Mouse (Mus musculus): ENCODE measurements around the gene Camk1g. TPM values are rescaled to one million over a fixed set of nuclear protein-coding genes. Genes with fewer than 3 reads are reported as not detected.
A peak's percentile ranks its signal among the peaks of the same experiment; 100 is the strongest.

The Camk1g gene
- polyA plus RNA-seq, 1 experiment: 8.2 TPM

- H3K27me3 ChIP-seq (replicated peaks; ENCODE audit: control insufficient read depth, insufficient read depth, low read length): no peaks in the 10 kb centered on the region
- 37% methylated on average over 4 of the region's 4 CpGs for WGBS
- no peaks in the 10 kb centered on the region for H3K4me1 ChIP-seq (ENCODE audit: control insufficient read depth, insufficient read depth, low read length)
- DNase-seq: peak; percentile 34
- H3K36me3 ChIP-seq (ENCODE audit: control insufficient read depth, insufficient read depth, low read length): no peaks in the 10 kb centered on the region
- H3K27ac ChIP-seq (ENCODE audit: insufficient read depth, low read depth, low read length): no peak overlapping the region
- no peak for TF ChIP-seq POLR2A (IDR thresholded peaks at IDR 0.05; ENCODE audit: low read depth, low read length)
- peak; percentile 91 for TF ChIP-seq CTCF (conservative IDR thresholded peaks at IDR 0.05; ENCODE audit: insufficient read depth, insufficient read length, low read depth, low read length)
- no peak overlapping the region for H3K4me3 ChIP-seq (ENCODE audit: insufficient read depth, low read depth, low read length)
These were observed 6.5 kb upstream of the Camk1g start for GRCm38 (mm10) chr1:193376478-193377134.

GRCm38 (mm10) chr1:193373906-193374413 is 3.9 kb upstream of the Camk1g start:
- no peak for DNase-seq
- TF ChIP-seq CTCF (conservative IDR thresholded peaks at IDR 0.05; ENCODE audit: insufficient read depth, insufficient read length, low read depth, low read length) (no peak), POLR2A (IDR thresholded peaks at IDR 0.05; ENCODE audit: low read depth, low read length) (no peak)
- H3K27ac ChIP-seq (ENCODE audit: insufficient read depth, low read depth, low read length): no peak overlapping the region
- H3K4me3 ChIP-seq (ENCODE audit: insufficient read depth, low read depth, low read length): no peak overlapping the region
- H3K27me3 ChIP-seq (replicated peaks; ENCODE audit: control insufficient read depth, insufficient read depth, low read length): no peaks in the 10 kb centered on the region
- 78% methylated on average over 6 of the region's 6 CpGs for WGBS
- no peaks in the 10 kb centered on the region for H3K4me1 ChIP-seq (ENCODE audit: control insufficient read depth, insufficient read depth, low read length)
- no peaks in the 10 kb centered on the region for H3K36me3 ChIP-seq (ENCODE audit: control insufficient read depth, insufficient read depth, low read length)

GRCm38 (mm10) chr1:193369091-193369490 is 1.0 kb downstream of the Camk1g start:
- no peaks in the 10 kb centered on the region for H3K4me1 ChIP-seq (ENCODE audit: control insufficient read depth, insufficient read depth, low read length)
- DNase-seq: peak; percentile 74
- H3K27me3 ChIP-seq (replicated peaks; ENCODE audit: control insufficient read depth, insufficient read depth, low read length): no peaks in the 10 kb centered on the region
- WGBS: 44% methylated on average over 8 of the region's 8 CpGs
- TF ChIP-seq CTCF (conservative IDR thresholded peaks at IDR 0.05; ENCODE audit: insufficient read depth, insufficient read length, low read depth, low read length): no peak
- TF ChIP-seq POLR2A (IDR thresholded peaks at IDR 0.05; ENCODE audit: low read depth, low read length): no peak
- H3K36me3 ChIP-seq (ENCODE audit: control insufficient read depth, insufficient read depth, low read length): no peaks in the 10 kb centered on the region
- H3K4me3 ChIP-seq (ENCODE audit: insufficient read depth, low read depth, low read length): no peak overlapping the region
- no peak overlapping the region for H3K27ac ChIP-seq (ENCODE audit: insufficient read depth, low read depth, low read length)

- no peak for DNase-seq
- no peak for TF ChIP-seq CTCF (conservative IDR thresholded peaks at IDR 0.05; ENCODE audit: insufficient read depth, insufficient read length, low read depth, low read length)
- TF ChIP-seq POLR2A (IDR thresholded peaks at IDR 0.05; ENCODE audit: low read depth, low read length): no peak
- Histone ChIP-seq H3K27ac (ENCODE audit: insufficient read depth, low read depth, low read length) (no peak overlapping the region), H3K27me3 (replicated peaks; ENCODE audit: control insufficient read depth, insufficient read depth, low read length) (no peaks in the 10 kb centered on the region), H3K36me3 (ENCODE audit: control insufficient read depth, insufficient read depth, low read length) (no peaks in the 10 kb centered on the region), H3K4me3 (ENCODE audit: insufficient read depth, low read depth, low read length) (no peak overlapping the region), H3K4me1 (ENCODE audit: control insufficient read depth, insufficient read depth, low read length) (no peaks in the 10 kb centered on the region)
- WGBS: 36% methylated on average over 10 of the region's 10 CpGs
These were observed 2.0 kb downstream of the Camk1g start for GRCm38 (mm10) chr1:193368055-193368454.

- DNase-seq: peak; percentile 63
- no peaks in the 10 kb centered on the region for H3K4me1 ChIP-seq (ENCODE audit: control insufficient read depth, insufficient read depth, low read length)
- no peak overlapping the region for H3K27ac ChIP-seq (ENCODE audit: insufficient read depth, low read depth, low read length)
- 68% methylated on average over 5 of the region's 5 CpGs for WGBS
- H3K27me3 ChIP-seq (replicated peaks; ENCODE audit: control insufficient read depth, insufficient read depth, low read length): no peaks in the 10 kb centered on the region
- peak; percentile 86 for TF ChIP-seq CTCF (conservative IDR thresholded peaks at IDR 0.05; ENCODE audit: insufficient read depth, insufficient read length, low read depth, low read length)
- no peak for TF ChIP-seq POLR2A (IDR thresholded peaks at IDR 0.05; ENCODE audit: low read depth, low read length)
- no peak overlapping the region for H3K4me3 ChIP-seq (ENCODE audit: insufficient read depth, low read depth, low read length)
- no peaks in the 10 kb centered on the region for H3K36me3 ChIP-seq (ENCODE audit: control insufficient read depth, insufficient read depth, low read length)
These were observed 6.3 kb downstream of the Camk1g start for GRCm38 (mm10) chr1:193363801-193364231.

- no peak for DNase-seq
- 89% methylated on average over 7 of the region's 7 CpGs for WGBS
- no peak for TF ChIP-seq POLR2A (IDR thresholded peaks at IDR 0.05; ENCODE audit: low read depth, low read length)
- no peak for TF ChIP-seq CTCF (conservative IDR thresholded peaks at IDR 0.05; ENCODE audit: insufficient read depth, insufficient read length, low read depth, low read length)
- Histone ChIP-seq H3K4me3 (ENCODE audit: insufficient read depth, low read depth, low read length) (no peak overlapping the region), H3K36me3 (ENCODE audit: control insufficient read depth, insufficient read depth, low read length) (no peaks in the 10 kb centered on the region), H3K4me1 (ENCODE audit: control insufficient read depth, insufficient read depth, low read length) (no peaks in the 10 kb centered on the region), H3K27me3 (replicated peaks; ENCODE audit: control insufficient read depth, insufficient read depth, low read length) (no peaks in the 10 kb centered on the region), H3K27ac (ENCODE audit: insufficient read depth, low read depth, low read length) (no peak overlapping the region)
These were observed 8.0 kb downstream of the Camk1g start for GRCm38 (mm10) chr1:193362078-193362477.

GRCm38 (mm10) chr1:193361181-193361580 is 8.9 kb downstream of the Camk1g start:
- Histone ChIP-seq H3K27ac (ENCODE audit: insufficient read depth, low read depth, low read length) (no peak overlapping the region), H3K36me3 (ENCODE audit: control insufficient read depth, insufficient read depth, low read length) (no peaks in the 10 kb centered on the region), H3K27me3 (replicated peaks; ENCODE audit: control insufficient read depth, insufficient read depth, low read length) (no peaks in the 10 kb centered on the region), H3K4me1 (ENCODE audit: control insufficient read depth, insufficient read depth, low read length) (no peaks in the 10 kb centered on the region), H3K4me3 (ENCODE audit: insufficient read depth, low read depth, low read length) (no peak overlapping the region)
- 61% methylated on average over 6 of the region's 6 CpGs for WGBS
- no peak for DNase-seq
- no peak for TF ChIP-seq CTCF (conservative IDR thresholded peaks at IDR 0.05; ENCODE audit: insufficient read depth, insufficient read length, low read depth, low read length)
- no peak for TF ChIP-seq POLR2A (IDR thresholded peaks at IDR 0.05; ENCODE audit: low read depth, low read length)
